Mouse (Mus musculus) intestine, embryonic 15.5 days (tissue): ENCODE results near the gene Klhl42. TPM values are rescaled to one million over a fixed set of nuclear protein-coding genes. Genes with fewer than 3 reads are reported as not detected.

Experiments used
- ATAC-seq: fragments of 200-750 bp; cut with Nextera tagmentation; 2 replicates; pipeline ENCODE4 v1.8.0; 2017; ENCODE audit warnings: moderate TSS enrichment, moderate library complexity
- H3K27ac ChIP-seq: fragments of 300-500 bp; sonication (generic); 2 replicates; pipeline ENCODE4 v1.5.1; 2015; ENCODE audit warnings: mild to moderate bottlenecking, inconsistent platforms
- H3K27me3 ChIP-seq: fragments of 300-500 bp; sonication (generic); replicated peaks from 2 replicates; pipeline ENCODE4 v1.6.1; 2015; ENCODE audit warnings: inconsistent platforms
- H3K36me3 ChIP-seq: fragments of 300-500 bp; sonication (generic); 2 replicates; pipeline ENCODE4 v1.6.1; 2015; ENCODE audit warnings: inconsistent platforms
- H3K4me1 ChIP-seq: fragments of 300-500 bp; sonication (generic); replicated peaks from 2 replicates; pipeline ENCODE4 v1.6.1; 2015; ENCODE audit warnings: inconsistent platforms
- H3K4me2 ChIP-seq: fragments of 300-500 bp; sonication (generic); replicated peaks from 2 replicates; pipeline ENCODE4 v1.6.1; 2015; ENCODE audit warnings: mild to moderate bottlenecking, inconsistent platforms
- H3K4me3 ChIP-seq: fragments of 300-500 bp; sonication (generic); replicated peaks from 2 replicates; pipeline ENCODE4 v1.5.1; 2015; ENCODE audit warnings: inconsistent platforms
- H3K9ac ChIP-seq: fragments of 300-500 bp; sonication (generic); 2 replicates; pipeline ENCODE4 v1.6.1; 2015; ENCODE audit warnings: inconsistent platforms
- H3K9me3 ChIP-seq: fragments of 300-500 bp; sonication (generic); 2 replicates; pipeline ENCODE4 v1.6.1; 2016; ENCODE audit warnings: inconsistent platforms
- WGBS: fragments of 180-500 bp; shearing (Covaris S2); methylation state at CpG from one replicate; pipeline ENCODE4 v1.1.7; 2015; 5-methylcytosine and 5-hydroxymethylcytosine counted together
- polyA plus RNA-seq: library from polyadenylated mRNA; unstranded; fragments of >200 nt; fragmentation: Nextera tagmentation; extraction: Ambion mirVana; gene quantifications from 2 replicates; pipeline ENCODE4 v1.2.1, GENCODE M21; 2015

The Klhl42 gene
- polyA plus RNA-seq, 1 experiment from 2014 or later = 7.6 TPM

- Histone ChIP-seq H3K4me3 (no peak overlapping the region), H3K27ac (no peak overlapping the region), H3K4me2 (no peak overlapping the region), H3K4me1 (no peaks in the 10 kb centered on the region), H3K9me3 (no peaks in the 10 kb centered on the region), H3K9ac (no peak overlapping the region), H3K36me3 (no peaks in the 10 kb centered on the region), H3K27me3 (no peaks in the 10 kb centered on the region)
- no peak for ATAC-seq
- WGBS = 43% methylated on average over 6 of the region's 6 CpGs
These were observed 30.1 kb downstream of the Klhl42 start for GRCm38 (mm10) chr6:147121320-147121719.

GRCm38 (mm10) chr6:147127239-147127638 lies 36.1 kb downstream of the Klhl42 start:
- Histone ChIP-seq H3K27ac (no peak overlapping the region), H3K9ac (no peak overlapping the region), H3K4me3 (no peak overlapping the region), H3K4me1 (no peaks in the 10 kb centered on the region), H3K9me3 (no peaks in the 10 kb centered on the region), H3K27me3 (no peaks in the 10 kb centered on the region), H3K36me3 (no peaks in the 10 kb centered on the region), H3K4me2 (no peak overlapping the region)
- WGBS = 91% methylated on average over 10 of the region's 10 CpGs
- ATAC-seq = no peak

- Histone ChIP-seq H3K4me3 (no peak overlapping the region), H3K9me3 (no peaks in the 10 kb centered on the region), H3K27me3 (no peaks in the 10 kb centered on the region), H3K36me3 (no peaks in the 10 kb centered on the region), H3K27ac (no peak overlapping the region), H3K9ac (no peak overlapping the region), H3K4me2 (no peak overlapping the region), H3K4me1 (no peaks in the 10 kb centered on the region)
- no peak for ATAC-seq
- 69% methylated on average over 3 of the region's 3 CpGs for WGBS
These were observed 47.1 kb downstream of the Klhl42 start for GRCm38 (mm10) chr6:147138260-147138659.

- no peak overlapping the region for H3K4me3 ChIP-seq
- ATAC-seq = peak; percentile 66
These were observed 49.5 kb downstream of the Klhl42 start for GRCm38 (mm10) chr6:147140600-147141154.

GRCm38 (mm10) chr6:147144664-147145063 lies 53.5 kb downstream of the Klhl42 start:
- H3K36me3 ChIP-seq = no peaks in the 10 kb centered on the region
- no peak overlapping the region for H3K27ac ChIP-seq
- H3K9me3 ChIP-seq = no peaks in the 10 kb centered on the region
- 91% methylated on average over 5 of the region's 5 CpGs for WGBS
- no peak overlapping the region for H3K4me3 ChIP-seq
- H3K4me1 ChIP-seq = 0 out of 2 replicates have a peak, but pooled peaks cover 3% of the 10 kb centered on the region
- no peak overlapping the region for H3K4me2 ChIP-seq
- no peaks in the 10 kb centered on the region for H3K27me3 ChIP-seq
- no peak overlapping the region for H3K9ac ChIP-seq
- no peak for ATAC-seq

More at GRCm38 (mm10) chr6:147140600-147141154, 49.5 kb downstream of the Klhl42 start:
- Histone ChIP-seq H3K9me3 (no peaks in the 10 kb centered on the region), H3K9ac (no peak overlapping the region), H3K36me3 (no peaks in the 10 kb centered on the region), H3K27ac (no peak overlapping the region), H3K4me1 (0 out of 2 replicates have a peak, but pooled peaks cover 3% of the 10 kb centered on the region), H3K4me2 (no peak overlapping the region), H3K27me3 (no peaks in the 10 kb centered on the region)
- 80% methylated on average over 7 of the region's 7 CpGs for WGBS

- Histone ChIP-seq H3K27ac (no peak overlapping the region), H3K27me3 (no peaks in the 10 kb centered on the region), H3K36me3 (no peaks in the 10 kb centered on the region), H3K4me1 (0 out of 2 replicates have a peak, but pooled peaks cover 3% of the 10 kb centered on the region), H3K4me3 (no peak overlapping the region), H3K4me2 (no peak overlapping the region), H3K9ac (no peak overlapping the region), H3K9me3 (no peaks in the 10 kb centered on the region)
- ATAC-seq = peak; percentile 77
- 20% methylated on average over 2 of the region's 2 CpGs for WGBS
These were observed 54.1 kb downstream of the Klhl42 start for GRCm38 (mm10) chr6:147145277-147145676.

GRCm38 (mm10) chr6:147145753-147146152 lies 54.6 kb downstream of the Klhl42 start:
- no peaks in the 10 kb centered on the region for H3K27me3 ChIP-seq
- WGBS = 60% methylated on average over 10 of the region's 10 CpGs
- 0 out of 2 replicates have a peak, but pooled peaks cover 3% of the 10 kb centered on the region for H3K4me1 ChIP-seq
- H3K4me3 ChIP-seq = no peak overlapping the region
- ATAC-seq = no peak
- no peaks in the 10 kb centered on the region for H3K36me3 ChIP-seq
- no peak overlapping the region for H3K9ac ChIP-seq
- H3K4me2 ChIP-seq = no peak overlapping the region
- H3K27ac ChIP-seq = no peak overlapping the region
- no peaks in the 10 kb centered on the region for H3K9me3 ChIP-seq

- H3K27ac ChIP-seq = no peak overlapping the region
- H3K4me1 ChIP-seq = no peaks in the 10 kb centered on the region
- no peaks in the 10 kb centered on the region for H3K9me3 ChIP-seq
- H3K36me3 ChIP-seq = no peaks in the 10 kb centered on the region
- ATAC-seq = no peak
- no peak overlapping the region for H3K4me2 ChIP-seq
- no peak overlapping the region for H3K4me3 ChIP-seq
- no peaks in the 10 kb centered on the region for H3K27me3 ChIP-seq
- H3K9ac ChIP-seq = no peak overlapping the region
- 71% methylated on average over 6 of the region's 6 CpGs for WGBS
These were observed 59.9 kb downstream of the Klhl42 start for GRCm38 (mm10) chr6:147151069-147151468.

GRCm38 (mm10) chr6:147151839-147152238 lies 60.7 kb downstream of the Klhl42 start:
- Histone ChIP-seq H3K9ac (no peak overlapping the region), H3K4me2 (no peak overlapping the region), H3K27ac (no peak overlapping the region), H3K4me3 (no peak overlapping the region), H3K27me3 (no peaks in the 10 kb centered on the region), H3K36me3 (no peaks in the 10 kb centered on the region), H3K4me1 (no peaks in the 10 kb centered on the region), H3K9me3 (no peaks in the 10 kb centered on the region)
- no peak for ATAC-seq

GRCm38 (mm10) chr6:147155085-147155484 lies 63.9 kb downstream of the Klhl42 start:
- H3K4me2 ChIP-seq = no peak overlapping the region
- WGBS = 55% methylated on average over 7 of the region's 7 CpGs
- H3K4me3 ChIP-seq = no peak overlapping the region
- no peaks in the 10 kb centered on the region for H3K9me3 ChIP-seq
- H3K27ac ChIP-seq = no peak overlapping the region
- H3K9ac ChIP-seq = no peak overlapping the region
- H3K4me1 ChIP-seq = no peaks in the 10 kb centered on the region
- no peaks in the 10 kb centered on the region for H3K27me3 ChIP-seq
- ATAC-seq = no peak
- H3K36me3 ChIP-seq = no peaks in the 10 kb centered on the region

- H3K27me3 ChIP-seq = no peaks in the 10 kb centered on the region
- WGBS = 43% methylated on average over 5 of the region's 5 CpGs
- no peaks in the 10 kb centered on the region for H3K36me3 ChIP-seq
- H3K9me3 ChIP-seq = no peaks in the 10 kb centered on the region
- no peak overlapping the region for H3K4me3 ChIP-seq
- H3K4me1 ChIP-seq = 0 out of 2 replicates have a peak, but pooled peaks cover 2% of the 10 kb centered on the region
- no peak overlapping the region for H3K4me2 ChIP-seq
- ATAC-seq = no peak
- H3K9ac ChIP-seq = no peak overlapping the region
- no peak overlapping the region for H3K27ac ChIP-seq
These were observed 70.8 kb downstream of the Klhl42 start for GRCm38 (mm10) chr6:147161818-147162584.
